Mouse (Mus musculus) kidney, postnatal 0 days (tissue): ENCODE results near the gene Grin2d. TPM values are rescaled to one million over a fixed set of nuclear protein-coding genes. Genes with fewer than 3 reads are reported as not detected.

ENCODE experiments used
- ATAC-seq: fragments of 200-750 bp; cut with Nextera tagmentation; replicated peaks from 2 replicates; pipeline ENCODE4 v1.8.0; 2017; ENCODE audit warnings: low read depth, moderate number of reproducible peaks, moderate TSS enrichment, moderate library complexity; ENCODE audit not compliant: low FRiP score
- DNase-seq: peaks from one replicate; pipeline ENCODE4 v3.0.0-alpha.2; 2016; ENCODE audit warnings: low spot score
- H3K27ac ChIP-seq: fragments of 300-500 bp; sonication (generic); 2 replicates; pipeline ENCODE4 v1.5.1; 2014; ENCODE audit warnings: mild to moderate bottlenecking
- H3K27me3 ChIP-seq: fragments of 300-500 bp; sonication (generic); 2 replicates; pipeline ENCODE4 v1.6.1; 2014; ENCODE audit warnings: low read length, mixed read lengths; ENCODE audit not compliant: insufficient read depth
- H3K36me3 ChIP-seq: fragments of 300-500 bp; sonication (generic); 2 replicates; pipeline ENCODE4 v1.6.1; 2014; ENCODE audit warnings: low read length, mixed read lengths; ENCODE audit not compliant: insufficient read depth
- H3K4me1 ChIP-seq: fragments of 300-500 bp; sonication (generic); replicated peaks from 2 replicates; pipeline ENCODE4 v1.6.1; 2014; ENCODE audit warnings: antibody characterized with exemption, low read length, mixed read lengths; ENCODE audit not compliant: insufficient read depth
- H3K4me2 ChIP-seq: fragments of 300-500 bp; sonication (generic); 2 replicates; pipeline ENCODE4 v1.6.1; 2014; ENCODE audit warnings: mild to moderate bottlenecking, low read length, moderate library complexity, mixed read lengths
- H3K4me3 ChIP-seq: fragments of 300-500 bp; sonication (generic); replicated peaks from 2 replicates; pipeline ENCODE4 v1.5.1; 2014; ENCODE audit warnings: low read depth, low read length
- H3K9ac ChIP-seq: fragments of 300-500 bp; sonication (generic); 2 replicates; pipeline ENCODE4 v1.6.1; 2014; ENCODE audit warnings: low read depth, low read length
- H3K9me3 ChIP-seq: fragments of 300-500 bp; sonication (generic); replicated peaks from 2 replicates; pipeline ENCODE4 v1.6.1; 2016; ENCODE audit warnings: low read length, inconsistent platforms, mixed read lengths
- CTCF ChIP-seq: IDR thresholded peaks from 2 replicates; pipeline ENCODE4 v1.5.1; 2016; ENCODE audit warnings: antibody characterized with exemption, low read depth, mild to moderate bottlenecking, moderate library complexity
- WGBS: fragments of 180-500 bp; shearing (Covaris S2); extraction: QIAGEN DNeasy Blood & Tissue Kit; methylation state at CpG from one replicate; pipeline ENCODE4 v1.1.7; 2014; 5-methylcytosine and 5-hydroxymethylcytosine counted together
- polyA plus RNA-seq: library from polyadenylated mRNA; unstranded; fragments of >200 nt; fragmentation: Nextera tagmentation; extraction: Ambion mirVana; gene quantifications from 2 replicates; pipeline ENCODE4 v1.2.1, GENCODE M21; 2015

The Grin2d gene
- polyA plus RNA-seq, 1 experiment from 2014 or later, result 0.32 TPM

GRCm38 (mm10) chr7:45872624-45873023 lies 5.6 kb downstream of the Grin2d start, which contains the start of gene Kdelr1:
TSS of gene Kdelr1 (plus strand) at chr7:45872772.
- H3K27ac ChIP-seq, result peak within 1 kb of the TSS; percentile 93
- TF ChIP-seq CTCF, result peak; percentile 94
- peaks cover 22% of the 10 kb centered on the region; the same call in 1 of the 2 replicates for H3K4me1 ChIP-seq
- H3K4me3 ChIP-seq, result peak within 1 kb of the TSS; percentile 75
- H3K9ac ChIP-seq, result peak within 1 kb of the TSS; percentile 90
- peaks cover 18% of the 10 kb centered on the region for H3K36me3 ChIP-seq
- WGBS, result 4% methylated on average over 18 of the region's 18 CpGs
- ATAC-seq (peak; percentile 69), DNase-seq (peak; percentile 97)
- H3K4me2 ChIP-seq, result peak within 1 kb of the TSS; percentile 72
- peaks cover 16% of the 10 kb centered on the region for H3K27me3 ChIP-seq
- no peaks in the 10 kb centered on the region for H3K9me3 ChIP-seq

DNA sequence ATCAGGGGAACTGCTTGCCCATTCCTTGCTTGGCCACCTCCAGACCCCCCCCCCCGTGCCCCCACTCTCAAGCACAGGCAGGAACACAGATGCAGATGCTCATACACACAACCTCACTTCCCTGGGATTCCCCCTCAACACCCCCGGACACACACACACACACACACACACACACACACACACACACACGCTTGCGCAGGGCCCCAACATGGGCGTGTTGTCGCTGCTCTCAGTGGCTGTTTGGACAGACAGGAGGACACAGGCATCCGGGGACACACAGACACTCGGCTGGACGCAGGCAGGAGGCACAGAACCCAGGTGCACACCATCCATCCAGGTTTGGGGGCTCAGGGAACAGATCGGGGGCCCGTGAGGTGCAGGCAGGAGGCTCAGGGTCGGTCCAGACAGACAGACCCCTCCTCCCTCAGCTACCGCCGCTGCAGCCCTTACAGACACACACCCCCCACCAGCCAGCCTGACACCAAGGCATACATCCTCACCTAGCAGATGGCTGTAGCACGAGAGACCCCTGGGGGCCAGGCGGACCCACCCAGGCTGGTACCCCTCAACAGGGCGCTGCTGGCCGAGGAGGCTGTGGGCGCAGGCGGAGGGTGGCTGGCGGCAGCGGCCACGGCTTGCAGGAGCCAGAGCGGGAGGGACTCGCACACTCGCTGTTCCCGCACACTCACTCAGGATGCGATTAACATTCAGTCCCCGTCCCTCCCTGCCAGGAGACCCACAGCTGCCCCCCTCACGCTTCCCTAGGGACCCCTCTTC lies 7.7 kb downstream of the Grin2d start:
- Histone ChIP-seq H3K9ac (peak overlapping the region; percentile 50), H3K27me3 (peaks cover 16% of the 10 kb centered on the region), H3K27ac (no peak overlapping the region), H3K9me3 (no peaks in the 10 kb centered on the region), H3K4me2 (peak overlapping the region; percentile 52), H3K4me3 (peak overlapping the region; percentile 24), H3K4me1 (peaks cover 22% of the 10 kb centered on the region; the same call in 1 of the 2 replicates), H3K36me3 (peaks cover under 1% of the 10 kb centered on the region; the same call in 1 of the 2 replicates)
- 0 out of 2 replicates have a peak, but pooled peaks have one; percentile 9 for TF ChIP-seq CTCF
- DNase-seq (no peak), ATAC-seq (no peak)
- WGBS, result 2% methylated on average over 28 of the region's 30 CpGs

GRCm38 (mm10) chr7:45869787-45870186 lies 8.4 kb downstream of the Grin2d start:
- Histone ChIP-seq H3K4me2 (peak overlapping the region; percentile 52), H3K4me3 (no peak overlapping the region), H3K9ac (peak overlapping the region; percentile 37; the same call in 1 of the 2 replicates), H3K27ac (no peak overlapping the region), H3K36me3 (no peaks in the 10 kb centered on the region), H3K4me1 (peaks cover 22% of the 10 kb centered on the region; the same call in 1 of the 2 replicates), H3K9me3 (no peaks in the 10 kb centered on the region), H3K27me3 (peaks cover 16% of the 10 kb centered on the region)
- DNase-seq (no peak), ATAC-seq (no peak)
- 3% methylated on average over 14 of the region's 14 CpGs for WGBS
- no peak for TF ChIP-seq CTCF

DNA sequence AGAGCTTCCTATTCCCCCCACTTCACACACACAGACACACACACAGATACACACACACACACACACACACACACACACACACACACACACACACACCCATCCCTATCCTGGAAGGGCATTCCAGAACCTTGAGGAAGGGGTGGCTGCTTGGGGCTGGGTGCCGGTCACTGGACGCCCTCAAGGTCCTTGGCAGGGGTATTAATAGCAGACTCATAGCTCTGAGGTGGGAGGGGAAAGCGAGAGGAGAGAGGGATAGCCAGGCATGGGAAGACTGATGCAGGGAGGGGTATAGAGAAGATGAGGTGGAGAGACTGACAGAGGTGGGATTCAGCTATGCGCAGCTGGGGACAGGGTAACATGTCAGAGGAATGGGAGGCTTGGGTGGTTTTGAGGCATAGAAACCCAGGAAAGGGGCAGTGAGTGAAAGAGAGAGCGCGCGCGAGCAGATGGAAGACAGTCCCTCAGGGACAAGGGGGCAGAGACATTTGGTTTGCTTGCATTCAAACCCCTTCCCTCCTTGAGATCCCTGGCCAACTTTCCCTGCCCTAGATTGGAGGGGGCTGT lies 9.0 kb downstream of the Grin2d start:
- peak overlapping the region; percentile 37; the same call in 1 of the 2 replicates for H3K9ac ChIP-seq
- no peak for TF ChIP-seq CTCF

GRCm38 (mm10) chr7:45867871-45868270 lies 10.3 kb downstream of the Grin2d start:
- Histone ChIP-seq H3K9me3 (no peaks in the 10 kb centered on the region), H3K36me3 (no peaks in the 10 kb centered on the region), H3K4me3 (no peak overlapping the region), H3K4me2 (no peak overlapping the region), H3K4me1 (peaks cover 18% of the 10 kb centered on the region; the same call in 1 of the 2 replicates), H3K27ac (no peak overlapping the region), H3K9ac (no peak overlapping the region), H3K27me3 (peaks cover 16% of the 10 kb centered on the region)
- DNase-seq (no peak), ATAC-seq (no peak)
- no peak for TF ChIP-seq CTCF
- 34% methylated on average over 2 of the region's 2 CpGs for WGBS

More for the DNA sequence above, 9.0 kb downstream of the Grin2d start:
- H3K27me3 ChIP-seq, result peaks cover 16% of the 10 kb centered on the region
- peak overlapping the region; percentile 52 for H3K4me2 ChIP-seq
- no peak overlapping the region for H3K4me3 ChIP-seq
- ATAC-seq (no peak), DNase-seq (no peak)
- no peaks in the 10 kb centered on the region for H3K9me3 ChIP-seq
- H3K4me1 ChIP-seq, result peaks cover 22% of the 10 kb centered on the region; the same call in 1 of the 2 replicates
- no peaks in the 10 kb centered on the region for H3K36me3 ChIP-seq
- no peak overlapping the region for H3K27ac ChIP-seq
- 18% methylated on average over 8 of the region's 8 CpGs for WGBS
